Mouse (Mus musculus) limb, embryonic 14.5 days (tissue): Measurements from ENCODE around the gene Notch4. TPM values are rescaled to one million over a fixed set of nuclear protein-coding genes. Genes with fewer than 3 reads are reported as not detected.

Experiments
- ATAC-seq: fragments of 200-750 bp; cut with Nextera tagmentation; 2 replicates; pipeline ENCODE4 v1.8.0; 2017; ENCODE audit warnings: low read depth, moderate number of reproducible peaks, moderate TSS enrichment; ENCODE audit not compliant: low FRiP score
- DNase-seq: peaks from one replicate; pipeline ENCODE4 v3.0.0-alpha.2; 2015; ENCODE audit warnings: low spot score
- H3K27ac ChIP-seq: fragments of 300-500 bp; sonication (generic); replicated peaks from 2 replicates; pipeline ENCODE4 v1.5.1; 2014; ENCODE audit warnings: low read depth, mild to moderate bottlenecking, low read length, moderate library complexity, mixed read lengths
- H3K27me3 ChIP-seq: fragments of 300-500 bp; sonication (generic); 2 replicates; pipeline ENCODE4 v1.6.1; 2014; ENCODE audit warnings: low read length, mixed read lengths; ENCODE audit not compliant: control insufficient read depth, insufficient read depth
- H3K36me3 ChIP-seq: fragments of 300-500 bp; sonication (generic); 2 replicates; pipeline ENCODE4 v1.6.1; 2014; ENCODE audit warnings: mild to moderate bottlenecking, low read length, moderate library complexity, mixed read lengths; ENCODE audit not compliant: control insufficient read depth, insufficient read depth
- H3K4me1 ChIP-seq: fragments of 300-500 bp; sonication (generic); 2 replicates; pipeline ENCODE4 v1.6.1; 2014; ENCODE audit warnings: antibody characterized with exemption, low read length, mixed read lengths; ENCODE audit not compliant: control insufficient read depth, insufficient read depth
- H3K4me2 ChIP-seq: fragments of 300-500 bp; sonication (generic); replicated peaks from 2 replicates; pipeline ENCODE4 v1.6.1; 2014; ENCODE audit warnings: low read depth, mild to moderate bottlenecking, low read length, moderate library complexity; ENCODE audit not compliant: severe bottlenecking
- H3K4me3 ChIP-seq: fragments of 300-500 bp; sonication (generic); replicated peaks from 2 replicates; pipeline ENCODE4 v1.5.1; 2014; ENCODE audit warnings: low read length
- H3K9ac ChIP-seq: fragments of 300-500 bp; sonication (generic); 2 replicates; pipeline ENCODE4 v1.6.1; 2014; ENCODE audit warnings: mild to moderate bottlenecking, low read depth, low read length, moderate library complexity; ENCODE audit not compliant: severe bottlenecking
- H3K9me3 ChIP-seq: fragments of 300-500 bp; sonication (generic); 2 replicates; pipeline ENCODE4 v1.6.1; 2016; ENCODE audit warnings: low read length; ENCODE audit not compliant: control insufficient read depth
- POLR2A ChIP-seq: fragments of 200-500 bp; IDR thresholded peaks from 2 replicates; pipeline ENCODE4 v1.8.0; 2012; ENCODE audit warnings: inconsistent platforms, mild to moderate bottlenecking, moderate library complexity, borderline replicate concordance; ENCODE audit not compliant: insufficient read depth, insufficient read length; ENCODE audit errors: extremely low read depth
- WGBS: fragments of 180-500 bp; shearing (Covaris S2); extraction: QIAGEN DNeasy Blood & Tissue Kit; methylation state at CpG from one replicate; pipeline ENCODE4 v1.1.7; 2014; 5-methylcytosine and 5-hydroxymethylcytosine counted together
- polyA plus RNA-seq, 2 experiments: library from polyadenylated mRNA; depleted of rRNA in 1 of 2; stranded (reverse) in 1 of 2; unstranded in 1 of 2; fragments of >200 nt; fragmentation: Nextera tagmentation in 1 of 2; extraction: Ambion mirVana in 1 of 2; gene quantifications; 2 replicates each; pipeline versions ENCODE4 v1.2.1 to v1.2.3; 2012 to 2014

The Notch4 gene
- polyA plus RNA-seq, 2 experiments = 4.3 to 9.6 TPM

- Histone ChIP-seq H3K9ac (no peak overlapping the region), H3K27ac (no peak overlapping the region), H3K36me3 (no peaks in the 10 kb centered on the region), H3K4me3 (no peak overlapping the region), H3K9me3 (no peaks in the 10 kb centered on the region), H3K4me1 (peaks cover 8% of the 10 kb centered on the region), H3K4me2 (no peak overlapping the region), H3K27me3 (no peaks in the 10 kb centered on the region)
- no peak for DNase-seq
- WGBS = 31% methylated on average over 3 of the region's 8 CpGs
- TF ChIP-seq POLR2A = no peak
- no peak for ATAC-seq
Observed at GRCm38 (mm10) chr17:34561200-34561599, 2.9 kb upstream of the Notch4 start.

DNA sequence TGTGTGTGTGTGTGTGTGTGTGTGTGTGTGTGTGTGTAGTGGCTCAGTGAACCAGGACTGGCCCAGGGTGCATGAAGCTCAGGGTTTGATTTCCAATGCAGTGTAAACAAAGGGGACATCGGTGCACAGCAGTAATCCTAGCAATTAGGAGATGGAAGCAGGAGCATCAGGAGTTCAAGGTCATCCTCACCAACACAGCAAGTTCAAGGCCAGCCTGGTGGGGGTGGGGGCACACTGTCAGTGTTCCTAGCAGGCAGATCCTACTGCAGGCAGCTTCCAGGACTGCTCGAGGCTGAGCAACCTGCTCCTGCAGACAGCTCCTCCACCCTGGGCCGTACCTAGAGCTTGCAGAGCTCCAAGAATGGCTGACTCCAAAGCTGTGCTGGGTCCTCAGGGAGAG lies 1.5 kb upstream of the Notch4 start:
- 61% methylated on average over 3 of the region's 3 CpGs for WGBS
- H3K27me3 ChIP-seq = no peaks in the 10 kb centered on the region
- H3K4me1 ChIP-seq = peaks cover 8% of the 10 kb centered on the region
- no peaks in the 10 kb centered on the region for H3K36me3 ChIP-seq
- no peak overlapping the region for H3K4me3 ChIP-seq
- TF ChIP-seq POLR2A = no peak
- H3K9ac ChIP-seq = no peak overlapping the region
- no peak for DNase-seq
- H3K4me2 ChIP-seq = no peak overlapping the region
- H3K27ac ChIP-seq = no peak overlapping the region
- H3K9me3 ChIP-seq = no peaks in the 10 kb centered on the region
- no peak for ATAC-seq

- 73% methylated on average over 11 of the region's 11 CpGs for WGBS
- DNase-seq (no peak), ATAC-seq (no peak)
- Histone ChIP-seq H3K27me3 (no peaks in the 10 kb centered on the region), H3K9me3 (no peaks in the 10 kb centered on the region), H3K27ac (no peak overlapping the region), H3K4me1 (peaks cover 8% of the 10 kb centered on the region), H3K4me2 (no peak overlapping the region), H3K9ac (no peak overlapping the region), H3K4me3 (no peak overlapping the region), H3K36me3 (no peaks in the 10 kb centered on the region)
- TF ChIP-seq POLR2A = no peak
Observed at GRCm38 (mm10) chr17:34563354-34563753, 714 bp upstream of the Notch4 start.

DNA sequence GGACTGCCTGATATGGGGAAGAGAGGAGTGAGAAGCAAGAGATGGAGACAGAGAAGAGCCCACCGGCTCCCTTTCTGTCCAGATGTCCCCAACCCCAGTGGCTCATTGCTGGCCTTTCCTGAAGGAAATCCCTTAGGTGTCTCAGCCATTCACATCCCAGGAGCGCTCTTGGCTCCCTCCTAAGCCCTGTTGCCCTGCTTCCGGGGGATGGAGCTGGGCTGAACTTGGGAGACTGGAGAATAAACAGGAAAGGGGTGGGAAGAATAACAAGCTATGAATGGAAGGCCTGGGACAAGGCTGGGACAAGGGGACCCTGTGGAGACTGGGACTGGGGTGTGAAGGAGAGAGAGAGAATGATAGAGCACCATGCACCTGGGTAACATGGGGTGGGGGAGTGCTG lies 728 bp downstream of the Notch4 start:
- Histone ChIP-seq H3K9me3 (no peaks in the 10 kb centered on the region), H3K36me3 (no peaks in the 10 kb centered on the region), H3K4me3 (no peak overlapping the region), H3K4me2 (no peak overlapping the region), H3K27me3 (no peaks in the 10 kb centered on the region), H3K9ac (0 out of 2 replicates have a peak overlapping the region, but pooled peaks have one; percentile 22), H3K27ac (0 out of 2 replicates have a peak overlapping the region, but pooled peaks have one; percentile 7), H3K4me1 (peaks cover 8% of the 10 kb centered on the region)
- no peak for TF ChIP-seq POLR2A
- DNase-seq = no peak
- 36% methylated on average over 3 of the region's 3 CpGs for WGBS
- ATAC-seq = no peak

GRCm38 (mm10) chr17:34567311-34567710 lies 3.2 kb downstream of the Notch4 start:
- DNase-seq = no peak
- no peak overlapping the region for H3K4me3 ChIP-seq
- H3K36me3 ChIP-seq = no peaks in the 10 kb centered on the region
- no peaks in the 10 kb centered on the region for H3K27me3 ChIP-seq
- no peak for TF ChIP-seq POLR2A
- no peak overlapping the region for H3K9ac ChIP-seq
- no peak overlapping the region for H3K27ac ChIP-seq
- 64% methylated on average over 9 of the region's 9 CpGs for WGBS
- H3K4me2 ChIP-seq = no peak overlapping the region
- ATAC-seq = no peak
- peaks cover 8% of the 10 kb centered on the region for H3K4me1 ChIP-seq
- H3K9me3 ChIP-seq = no peaks in the 10 kb centered on the region

GRCm38 (mm10) chr17:34568421-34568820 lies 4.4 kb downstream of the Notch4 start:
- H3K4me1 ChIP-seq = peaks cover 8% of the 10 kb centered on the region
- H3K9me3 ChIP-seq = no peaks in the 10 kb centered on the region
- no peaks in the 10 kb centered on the region for H3K36me3 ChIP-seq
- H3K27ac ChIP-seq = no peak overlapping the region
- WGBS = 77% methylated on average over 13 of the region's 13 CpGs
- no peak overlapping the region for H3K9ac ChIP-seq
- TF ChIP-seq POLR2A = no peak
- no peaks in the 10 kb centered on the region for H3K27me3 ChIP-seq
- DNase-seq = no peak
- no peak overlapping the region for H3K4me2 ChIP-seq
- H3K4me3 ChIP-seq = no peak overlapping the region
- ATAC-seq = no peak
